Mouse (Mus musculus): ENCODE results near the gene Slc35b2.

Slc35b2 gene

GRCm38 (mm10) chr17:45563655-45564530 is at the start of gene Slc35b2:
Slc35b2 (plus strand) TSS chr17:45563874.
- no peak for DNase-seq (ENCODE audit: low read depth, low spot score)

- DNase-seq (ENCODE audit: low read depth, low spot score): no peak
These were observed 48.4 kb upstream of the Slc35b2 start for GRCm38 (mm10) chr17:45515204-45515726.

GRCm38 (mm10) chr17:45515806-45516205 is 47.9 kb upstream of the Slc35b2 start:
- DNase-seq (ENCODE audit: low read depth, low spot score): no peak

GRCm38 (mm10) chr17:45516488-45516887 is 47.2 kb upstream of the Slc35b2 start:
- peak; percentile 48 for DNase-seq (ENCODE audit: low read depth, low spot score)

- no peak for DNase-seq (ENCODE audit: low read depth, low spot score)
These were observed 46.5 kb upstream of the Slc35b2 start for GRCm38 (mm10) chr17:45517135-45517534.

- no peak for DNase-seq (ENCODE audit: low read depth, low spot score)
These were observed 46.0 kb upstream of the Slc35b2 start for GRCm38 (mm10) chr17:45517549-45518215.

GRCm38 (mm10) chr17:45518766-45519475 is 44.8 kb upstream of the Slc35b2 start:
- no peak for DNase-seq (ENCODE audit: low read depth, low spot score)

- no peak for DNase-seq (ENCODE audit: low read depth, low spot score)
These were observed 43.5 kb upstream of the Slc35b2 start for GRCm38 (mm10) chr17:45520136-45520535.

GRCm38 (mm10) chr17:45523263-45523662 is 40.4 kb upstream of the Slc35b2 start, which contains the start of gene Tcte1:
Tcte1 (plus strand) TSS chr17:45523434.
- no peak for DNase-seq (ENCODE audit: low read depth, low spot score)

- DNase-seq (ENCODE audit: low read depth, low spot score): no peak
These were observed 38.7 kb upstream of the Slc35b2 start for GRCm38 (mm10) chr17:45524961-45525360.

GRCm38 (mm10) chr17:45526571-45526970 is 37.1 kb upstream of the Slc35b2 start:
- DNase-seq (ENCODE audit: low read depth, low spot score): no peak

GRCm38 (mm10) chr17:45530346-45530782 is 33.3 kb upstream of the Slc35b2 start:
- no peak for DNase-seq (ENCODE audit: low read depth, low spot score)

- no peak for DNase-seq (ENCODE audit: low read depth, low spot score)
These were observed 30.8 kb upstream of the Slc35b2 start for GRCm38 (mm10) chr17:45532896-45533295.

GRCm38 (mm10) chr17:45536264-45536663 is 27.4 kb upstream of the Slc35b2 start:
- DNase-seq (ENCODE audit: low read depth, low spot score): no peak

- DNase-seq (ENCODE audit: low read depth, low spot score): no peak
These were observed 25.3 kb upstream of the Slc35b2 start for GRCm38 (mm10) chr17:45538394-45538793.

- DNase-seq (ENCODE audit: low read depth, low spot score): no peak
These were observed 24.0 kb upstream of the Slc35b2 start for GRCm38 (mm10) chr17:45539664-45540063.

GRCm38 (mm10) chr17:45542129-45542528 is 21.5 kb upstream of the Slc35b2 start:
- no peak for DNase-seq (ENCODE audit: low read depth, low spot score)

GRCm38 (mm10) chr17:45542705-45543104 is 21.0 kb upstream of the Slc35b2 start:
- DNase-seq (ENCODE audit: low read depth, low spot score): no peak

- no peak for DNase-seq (ENCODE audit: low read depth, low spot score)
These were observed 20.6 kb upstream of the Slc35b2 start for GRCm38 (mm10) chr17:45543115-45543514.

- no peak for DNase-seq (ENCODE audit: low read depth, low spot score)
These were observed 19.4 kb upstream of the Slc35b2 start for GRCm38 (mm10) chr17:45544001-45544872.

GRCm38 (mm10) chr17:45544873-45545277 is 18.8 kb upstream of the Slc35b2 start:
- DNase-seq (ENCODE audit: low read depth, low spot score): no peak
